Mouse (Mus musculus) neural tube, embryonic 15.5 days (tissue): ENCODE measurements around the gene Fam118b. TPM values are rescaled to one million over a fixed set of nuclear protein-coding genes. Genes with fewer than 3 reads are reported as not detected.
A peak's percentile ranks its signal among the peaks of the same experiment; 100 is the strongest.

Experiments
- ATAC-seq: fragments of 200-750 bp; cut with Nextera tagmentation; 2 replicates; pipeline ENCODE4 v1.8.0; 2017; ENCODE audit warnings: mild to moderate bottlenecking, moderate TSS enrichment, moderate library complexity; ENCODE audit not compliant: low FRiP score
- H3K27ac ChIP-seq: fragments of 300-500 bp; sonication (generic); replicated peaks from 2 replicates; pipeline ENCODE4 v1.5.1; 2015; ENCODE audit warnings: mild to moderate bottlenecking, inconsistent platforms
- H3K27me3 ChIP-seq: fragments of 300-500 bp; sonication (generic); replicated peaks from 2 replicates; pipeline ENCODE4 v1.6.1; 2015; ENCODE audit warnings: inconsistent platforms
- H3K36me3 ChIP-seq: fragments of 300-500 bp; sonication (generic); 2 replicates; pipeline ENCODE4 v1.6.1; 2015; ENCODE audit warnings: inconsistent platforms
- H3K4me1 ChIP-seq: fragments of 300-500 bp; sonication (generic); 2 replicates; pipeline ENCODE4 v1.6.1; 2015; ENCODE audit warnings: inconsistent platforms
- H3K4me2 ChIP-seq: fragments of 300-500 bp; sonication (generic); 2 replicates; pipeline ENCODE4 v1.6.1; 2015; ENCODE audit warnings: inconsistent platforms, mild to moderate bottlenecking, moderate library complexity
- H3K4me3 ChIP-seq: fragments of 300-500 bp; sonication (generic); replicated peaks from 2 replicates; pipeline ENCODE4 v1.5.1; 2015; ENCODE audit warnings: mild to moderate bottlenecking, inconsistent platforms
- H3K9ac ChIP-seq: fragments of 300-500 bp; sonication (generic); replicated peaks from 2 replicates; pipeline ENCODE4 v1.6.1; 2015; ENCODE audit warnings: mild to moderate bottlenecking, inconsistent platforms
- H3K9me3 ChIP-seq: fragments of 300-500 bp; sonication (generic); replicated peaks from 2 replicates; pipeline ENCODE4 v1.6.1; 2016; ENCODE audit warnings: inconsistent platforms
- WGBS: fragments of 180-500 bp; shearing (Covaris S2); methylation state at CpG from one replicate; pipeline ENCODE4 v1.1.7; 2015; ENCODE audit warnings: mixed read lengths; 5-methylcytosine and 5-hydroxymethylcytosine counted together
- polyA plus RNA-seq: library from polyadenylated mRNA; unstranded; fragments of >200 nt; fragmentation: Nextera tagmentation; extraction: Ambion mirVana; gene quantifications from 2 replicates; pipeline ENCODE4 v1.2.1, GENCODE M21; 2015

Fam118b gene
- polyA plus RNA-seq, 1 experiment from 2014 or later = 47.5 TPM

- H3K4me2 ChIP-seq = no peak overlapping the region
- no peaks in the 10 kb centered on the region for H3K9me3 ChIP-seq
- H3K9ac ChIP-seq = no peak overlapping the region
- WGBS = 89% methylated on average over 4 of the region's 4 CpGs
- H3K4me3 ChIP-seq = no peak overlapping the region
- no peaks in the 10 kb centered on the region for H3K36me3 ChIP-seq
- no peaks in the 10 kb centered on the region for H3K27me3 ChIP-seq
- no peak for ATAC-seq
- H3K27ac ChIP-seq = no peak overlapping the region
- H3K4me1 ChIP-seq = peaks cover 14% of the 10 kb centered on the region
Measured at GRCm38 (mm10) chr9:35262418-35262817, 5.2 kb downstream of the Fam118b start.

DNA sequence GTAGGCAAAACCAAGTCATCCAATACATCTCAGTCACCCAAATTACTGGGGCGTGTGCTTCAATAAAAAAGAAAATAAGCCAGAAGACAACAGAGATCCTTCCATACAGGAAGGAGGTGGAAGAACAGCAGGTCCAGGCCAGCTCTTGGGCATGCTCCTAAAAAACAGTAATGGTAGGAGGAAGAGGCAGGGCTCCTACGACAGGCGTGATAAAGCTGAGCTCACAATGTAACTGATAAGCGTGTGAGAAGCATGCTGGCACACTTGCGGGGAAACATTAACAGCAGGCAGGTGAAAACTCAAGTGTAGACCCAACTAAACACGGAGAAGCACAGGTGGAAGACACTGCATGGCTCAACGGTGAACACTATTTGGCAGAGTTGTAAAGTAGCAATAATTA, 10.2 kb downstream of the Fam118b start:
- WGBS = 92% methylated on average over 7 of the region's 7 CpGs
- H3K4me3 ChIP-seq = no peak overlapping the region
- H3K27me3 ChIP-seq = no peaks in the 10 kb centered on the region
- no peak overlapping the region for H3K4me2 ChIP-seq
- no peaks in the 10 kb centered on the region for H3K9me3 ChIP-seq
- H3K36me3 ChIP-seq = no peaks in the 10 kb centered on the region
- no peak overlapping the region for H3K27ac ChIP-seq
- no peak for ATAC-seq
- no peak overlapping the region for H3K9ac ChIP-seq
- no peaks in the 10 kb centered on the region for H3K4me1 ChIP-seq

DNA sequence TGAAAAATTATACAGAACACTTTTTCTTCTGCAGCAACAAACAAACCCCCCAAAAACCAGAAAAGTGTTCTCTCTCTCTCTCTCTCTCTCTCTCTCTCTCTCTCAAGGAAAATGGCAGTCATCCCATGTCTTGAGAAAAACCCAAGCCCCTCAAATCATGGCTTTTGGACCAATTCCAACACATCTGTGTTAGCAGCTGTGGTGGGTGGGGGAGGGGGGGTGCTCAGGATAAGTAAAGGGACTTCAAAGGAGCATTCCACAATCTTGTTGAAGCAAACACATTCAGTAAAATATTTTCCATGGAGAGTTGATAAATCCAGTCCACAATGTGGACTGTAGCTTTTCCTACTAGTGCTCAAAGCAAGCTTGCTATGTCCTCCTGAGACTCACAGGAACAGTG, 18.1 kb downstream of the Fam118b start:
- H3K4me2 ChIP-seq = no peak overlapping the region
- H3K27ac ChIP-seq = no peak overlapping the region
- ATAC-seq = no peak
- H3K4me1 ChIP-seq = peaks cover 16% of the 10 kb centered on the region
- no peaks in the 10 kb centered on the region for H3K9me3 ChIP-seq
- H3K36me3 ChIP-seq = no peaks in the 10 kb centered on the region
- H3K27me3 ChIP-seq = no peaks in the 10 kb centered on the region
- H3K9ac ChIP-seq = no peak overlapping the region
- H3K4me3 ChIP-seq = no peak overlapping the region

- no peaks in the 10 kb centered on the region for H3K9me3 ChIP-seq
- H3K27ac ChIP-seq = no peak overlapping the region
- ATAC-seq = no peak
- H3K9ac ChIP-seq = no peak overlapping the region
- peaks cover 16% of the 10 kb centered on the region for H3K4me1 ChIP-seq
- no peaks in the 10 kb centered on the region for H3K36me3 ChIP-seq
- no peak overlapping the region for H3K4me2 ChIP-seq
- 94% methylated on average over 2 of the region's 2 CpGs for WGBS
- no peaks in the 10 kb centered on the region for H3K27me3 ChIP-seq
- no peak overlapping the region for H3K4me3 ChIP-seq
Measured at GRCm38 (mm10) chr9:35247405-35247804, 20.2 kb downstream of the Fam118b start.

DNA sequence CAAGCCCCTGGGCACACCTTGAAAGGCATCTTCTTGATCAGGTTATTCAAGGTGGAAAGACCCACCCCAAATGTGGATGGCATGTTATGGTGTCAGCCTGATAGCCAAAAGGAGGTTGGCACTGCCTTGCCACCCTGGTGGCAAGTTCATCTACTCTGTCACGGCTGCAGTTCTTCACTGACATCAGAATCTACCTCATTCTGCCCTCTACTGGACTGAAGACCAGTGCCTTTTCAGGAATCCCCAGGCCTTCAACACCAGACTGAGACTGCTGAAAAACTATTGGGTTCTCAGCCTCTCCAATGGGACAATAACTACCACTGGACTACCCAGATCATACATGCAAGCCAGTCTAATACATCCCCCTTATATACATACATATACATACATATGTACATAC, 27.9 kb downstream of the Fam118b start:
- peaks cover 15% of the 10 kb centered on the region for H3K36me3 ChIP-seq
- no peaks in the 10 kb centered on the region for H3K27me3 ChIP-seq
- no peak overlapping the region for H3K4me2 ChIP-seq
- WGBS = 67% methylated on average over 1 of the region's 1 CpGs
- peak overlapping the region; percentile 51; the same call in 1 of the 2 replicates for H3K27ac ChIP-seq
- no peak for ATAC-seq
- peaks cover 1% of the 10 kb centered on the region; the same call in 1 of the 2 replicates for H3K4me1 ChIP-seq
- no peaks in the 10 kb centered on the region for H3K9me3 ChIP-seq
- no peak overlapping the region for H3K9ac ChIP-seq
- no peak overlapping the region for H3K4me3 ChIP-seq

DNA sequence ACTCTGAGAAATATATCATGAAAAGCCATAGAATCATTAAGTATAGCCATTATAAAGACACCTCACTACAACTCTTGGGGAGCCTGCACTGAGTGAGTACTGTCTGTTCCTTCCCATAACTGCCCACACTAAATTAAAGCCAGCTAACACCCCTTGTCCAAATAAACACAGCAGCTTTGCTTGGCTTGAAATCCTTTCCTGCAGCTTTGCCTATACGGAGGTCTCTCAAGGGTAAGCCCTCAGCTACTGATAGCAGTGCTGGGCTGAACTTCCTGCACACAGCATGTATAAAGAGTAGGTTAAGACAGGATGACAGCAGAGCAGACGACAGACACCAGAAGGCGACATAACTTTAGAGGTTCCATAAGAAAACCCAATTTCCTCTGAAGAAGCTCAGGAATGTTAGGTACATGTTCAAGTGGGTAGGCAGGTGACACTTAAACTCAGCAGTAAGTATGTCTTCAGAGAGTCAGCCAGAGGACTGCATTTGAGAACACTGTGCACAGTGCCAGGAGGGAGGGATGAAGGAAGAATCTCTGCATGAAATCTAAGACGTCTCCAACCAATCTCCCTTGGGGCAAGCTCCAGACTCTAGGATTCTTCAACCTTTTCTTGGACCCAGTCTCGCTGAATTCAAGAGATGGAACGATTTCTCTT, 28.6 kb downstream of the Fam118b start:
- WGBS = 82% methylated on average over 6 of the region's 6 CpGs
- Histone ChIP-seq H3K4me1 (no peaks in the 10 kb centered on the region), H3K36me3 (peaks cover 22% of the 10 kb centered on the region), H3K4me3 (no peak overlapping the region), H3K27me3 (no peaks in the 10 kb centered on the region), H3K9me3 (no peaks in the 10 kb centered on the region), H3K4me2 (no peak overlapping the region), H3K27ac (peak overlapping the region; percentile 51; the same call in 1 of the 2 replicates), H3K9ac (no peak overlapping the region)
- no peak for ATAC-seq

- Histone ChIP-seq H3K4me3 (no peak overlapping the region), H3K4me1 (no peaks in the 10 kb centered on the region), H3K27me3 (no peaks in the 10 kb centered on the region), H3K27ac (no peak overlapping the region), H3K36me3 (peaks cover 27% of the 10 kb centered on the region), H3K4me2 (no peak overlapping the region), H3K9ac (no peak overlapping the region), H3K9me3 (no peaks in the 10 kb centered on the region)
- no peak for ATAC-seq
- 100% methylated on average over 1 of the region's 1 CpGs for WGBS
Measured at GRCm38 (mm10) chr9:35238371-35238770, 29.2 kb downstream of the Fam118b start.

DNA sequence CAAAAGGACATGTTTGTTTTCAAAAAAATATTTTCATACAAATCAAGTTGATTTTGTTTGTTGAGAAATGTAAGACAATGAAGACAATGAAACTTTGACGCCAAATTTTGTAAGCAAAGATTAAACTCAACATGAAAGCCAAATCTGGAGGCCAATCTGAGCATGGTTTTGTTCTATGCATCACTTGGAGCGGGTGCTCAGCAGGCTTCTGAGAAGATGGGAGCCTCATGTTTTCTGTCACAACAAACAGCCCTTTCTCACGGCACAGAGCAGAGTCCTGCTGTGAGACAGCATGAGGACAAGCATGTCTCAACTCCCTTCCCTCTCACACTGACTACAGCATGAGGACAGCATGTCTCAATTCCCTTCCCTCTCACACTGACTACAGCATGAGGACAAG, 31.6 kb downstream of the Fam118b start:
- Histone ChIP-seq H3K9ac (no peak overlapping the region), H3K27me3 (no peaks in the 10 kb centered on the region), H3K4me3 (no peak overlapping the region), H3K4me2 (no peak overlapping the region), H3K27ac (no peak overlapping the region), H3K4me1 (no peaks in the 10 kb centered on the region), H3K36me3 (peaks cover 43% of the 10 kb centered on the region), H3K9me3 (no peaks in the 10 kb centered on the region)
- 70% methylated on average over 3 of the region's 3 CpGs for WGBS
- no peak for ATAC-seq

DNA sequence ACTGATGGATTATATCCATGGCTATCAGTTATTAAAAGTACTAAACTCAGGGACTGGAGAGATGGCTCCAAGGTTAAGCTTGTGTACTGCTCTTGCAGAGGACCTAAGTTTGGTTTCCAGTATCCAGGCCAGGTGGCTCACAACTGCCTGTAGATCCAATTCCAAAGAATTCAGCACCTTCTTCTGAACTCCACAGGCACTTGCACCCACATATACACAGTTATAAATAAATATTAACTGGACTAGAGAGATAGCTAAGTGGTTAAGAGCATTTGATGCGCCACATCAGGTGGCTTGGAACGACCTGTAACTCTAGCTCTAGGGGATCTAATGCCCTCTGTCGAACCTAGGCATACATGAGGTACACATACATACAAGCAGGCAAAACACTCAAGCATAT, 38.9 kb downstream of the Fam118b start:
- no peak overlapping the region for H3K9ac ChIP-seq
- no peaks in the 10 kb centered on the region for H3K4me1 ChIP-seq
- no peak for ATAC-seq
- no peaks in the 10 kb centered on the region for H3K27me3 ChIP-seq
- H3K36me3 ChIP-seq = peaks cover 41% of the 10 kb centered on the region
- H3K4me3 ChIP-seq = no peak overlapping the region
- H3K4me2 ChIP-seq = no peak overlapping the region
- 96% methylated on average over 3 of the region's 3 CpGs for WGBS
- no peaks in the 10 kb centered on the region for H3K9me3 ChIP-seq
- H3K27ac ChIP-seq = no peak overlapping the region

GRCm38 (mm10) chr9:35223466-35223865, 44.1 kb downstream of the Fam118b start:
- peaks cover 60% of the 10 kb centered on the region for H3K36me3 ChIP-seq
- H3K4me2 ChIP-seq = no peak overlapping the region
- H3K4me1 ChIP-seq = no peaks in the 10 kb centered on the region
- ATAC-seq = no peak
- no peaks in the 10 kb centered on the region for H3K9me3 ChIP-seq
- no peak overlapping the region for H3K9ac ChIP-seq
- 95% methylated on average over 3 of the region's 3 CpGs for WGBS
- no peak overlapping the region for H3K4me3 ChIP-seq
- no peaks in the 10 kb centered on the region for H3K27me3 ChIP-seq
- H3K27ac ChIP-seq = no peak overlapping the region

DNA sequence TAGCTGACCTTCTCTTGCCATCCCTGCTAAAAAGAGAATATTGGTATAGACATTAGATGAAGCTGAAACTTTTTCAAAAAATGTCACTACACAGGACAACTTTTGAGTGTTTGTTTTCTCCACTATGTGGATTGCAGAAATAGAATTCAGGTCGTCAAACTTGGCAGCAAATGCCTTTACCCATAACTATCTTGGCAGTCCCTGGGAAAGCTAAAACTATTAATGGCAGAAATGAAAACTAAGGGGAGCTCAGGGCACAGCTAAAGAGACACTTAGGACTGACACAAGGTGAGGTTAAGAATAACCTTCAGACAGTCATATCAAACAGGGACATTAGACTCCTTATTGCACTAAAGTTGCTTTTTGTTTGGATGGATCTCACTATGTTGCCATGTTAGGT, 49.6 kb downstream of the Fam118b start:
- WGBS = 84% methylated on average over 1 of the region's 1 CpGs
- H3K9ac ChIP-seq = no peak overlapping the region
- H3K4me3 ChIP-seq = no peak overlapping the region
- peaks cover 80% of the 10 kb centered on the region for H3K36me3 ChIP-seq
- H3K4me1 ChIP-seq = no peaks in the 10 kb centered on the region
- H3K4me2 ChIP-seq = no peak overlapping the region
- no peak overlapping the region for H3K27ac ChIP-seq
- ATAC-seq = no peak
- no peaks in the 10 kb centered on the region for H3K27me3 ChIP-seq
- H3K9me3 ChIP-seq = no peaks in the 10 kb centered on the region

- H3K27ac ChIP-seq = peak overlapping the region; percentile 83
- WGBS = 36% methylated on average over 26 of the region's 26 CpGs
- peaks cover 55% of the 10 kb centered on the region for H3K36me3 ChIP-seq
- no peak for ATAC-seq
- H3K27me3 ChIP-seq = no peaks in the 10 kb centered on the region
- H3K4me3 ChIP-seq = peak overlapping the region; percentile 88
- no peaks in the 10 kb centered on the region for H3K9me3 ChIP-seq
- H3K9ac ChIP-seq = peak overlapping the region; percentile 89
- H3K4me2 ChIP-seq = peak overlapping the region; percentile 72
- peaks cover 22% of the 10 kb centered on the region for H3K4me1 ChIP-seq
Measured at GRCm38 (mm10) chr9:35211573-35212511, 55.8 kb downstream of the Fam118b start.
